In the genomic region with DNA sequence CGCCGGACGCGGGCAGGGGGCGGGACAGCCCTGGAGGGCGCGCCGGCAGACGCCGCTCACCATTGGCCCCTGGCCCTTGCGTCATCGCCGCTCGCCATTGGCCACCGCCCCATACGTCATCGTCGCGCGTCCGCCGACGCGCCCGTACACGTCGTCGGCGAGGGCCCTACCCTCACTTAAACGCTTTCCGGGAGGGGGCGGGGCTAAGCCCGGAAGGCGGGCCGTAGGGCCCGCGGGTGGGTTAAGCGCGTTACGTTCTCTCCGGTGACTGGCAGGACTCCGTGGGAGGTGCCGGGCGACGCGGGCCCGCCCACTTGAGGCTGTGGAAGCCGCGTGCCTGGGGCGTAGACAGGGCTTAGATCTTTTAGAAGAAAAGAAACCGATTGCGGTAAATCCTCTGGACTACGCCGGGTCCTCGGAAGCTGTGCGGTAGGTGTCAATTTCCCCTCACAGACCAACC, we compare ENCODE assay signal across 8 mouse cellular contexts. TPM values are rescaled to one million over a fixed set of nuclear protein-coding genes. Genes with fewer than 3 reads are reported as not detected.
DNase-seq lines count a peak whose midpoint lies in the region; ATAC-seq and TF ChIP-seq lines count a peak whose summit lies in the region.

No protein-coding gene starts in this region.

- H3K27ac ChIP-seq in cortical plate, adult 2 months (ENCODE audit: insufficient read depth, low read length) = peak overlapping the region; percentile 42; the same call in 1 of the 2 replicates

- H3K27me3 ChIP-seq in megakaryocyte, embryonic 14.5 days (replicated peaks) = no peaks in the 10 kb centered on the region

- no peak for TF ChIP-seq CTCF in cortical plate, adult 2 months (IDR thresholded peaks at IDR 0.05; ENCODE audit: extremely low read depth, insufficient read depth, low read length)

- H3K36me3 ChIP-seq in megakaryocyte, embryonic 14.5 days (replicated peaks; ENCODE audit: low read length) = peaks cover 71% of the 10 kb centered on the region

- TF ChIP-seq POLR2A in cortical plate, adult 2 months (IDR thresholded peaks at IDR 0.05; ENCODE audit: extremely low read depth, insufficient read depth, low read length) = 0 out of 2 replicates have a peak, but pooled peaks have one; percentile 19

- H3K4me3 ChIP-seq in cortical plate, adult 2 months (ENCODE audit: insufficient read depth, low read length) = peak overlapping the region; percentile 61
- H3K4me3 ChIP-seq in megakaryocyte, embryonic 14.5 days (replicated peaks) = peak overlapping the region; percentile 99

- DNase-seq in gastrocnemius, adult 8-10 months (ENCODE audit: low spot score in 2 of 2) = peak; percentile 99
- DNase-seq in hindlimb bud, embryonic 11.5 days (ENCODE audit: extremely low spot score, low read depth, low spot score) = peak; percentile 93
- peak; percentile 98 to 99 for DNase-seq in left cerebral cortex, adult 8-10 months (ENCODE audit: low spot score in 2 of 2)
- DNase-seq in right cerebral cortex, postnatal 10 days (ENCODE audit: low spot score in 2 of 2) = peak; percentile 99 to 100
- peak; percentile 100 for DNase-seq in urinary bladder, postnatal 25 days (ENCODE audit: low spot score)

- ATAC-seq in activated CD4-positive, CD25-positive, alpha-beta regulatory T cell, adult 4 months = peak; percentile 86

- H3K9me3 ChIP-seq in megakaryocyte, embryonic 14.5 days = no peaks in the 10 kb centered on the region

- peaks cover 4% of the 10 kb centered on the region for H3K4me1 ChIP-seq in cortical plate, adult 2 months (ENCODE audit: control insufficient read depth, insufficient read depth, low read length)
- peaks cover 88% of the 10 kb centered on the region for H3K4me1 ChIP-seq in megakaryocyte, embryonic 14.5 days

RNA-seq across cellular contexts. Expression of a gene that starts 0.2 kb away (rescaled TPM):
- polyA plus RNA-seq in activated CD4-positive, CD25-positive, alpha-beta regulatory T cell, adult 4 months (2017; shearing (Covaris generic)) = 1 to 10 TPM; 6.9 to 7.3 TPM
- polyA plus RNA-seq in cortical plate, adult 2 months (2012; rRNA removed) = 35.9 and 37.0 TPM in 2 replicates
- 10 to 100 TPM; 51.0 to 59.0 (median 54.8) TPM for total RNA-seq in gastrocnemius, adult 8-10 months (2022)
- total RNA-seq in left cerebral cortex, adult 8-10 months (2022) = 10 to 100 TPM; 51.8 to 54.0 (median 52.8) TPM
- polyA plus RNA-seq in megakaryocyte, embryonic 14.5 days (2012; ENCODE audit: insufficient read depth, low replicate concordance) = 2.1 and 2.4 TPM in 2 replicates

RNA-seq across cellular contexts. Expression of a gene that starts 17.6 kb away (rescaled TPM):
- 10 to 100 TPM; 52.7 to 65.0 TPM for polyA plus RNA-seq in activated CD4-positive, CD25-positive, alpha-beta regulatory T cell, adult 4 months (2017; shearing (Covaris generic))
- polyA plus RNA-seq in cortical plate, adult 2 months (2012; rRNA removed) = 44.0 and 47.3 TPM in 2 replicates
- 10 to 100 TPM; 23.3 to 28.2 (median 25.7) TPM for total RNA-seq in gastrocnemius, adult 8-10 months (2022)
- total RNA-seq in left cerebral cortex, adult 8-10 months (2022) = 10 to 100 TPM; 63.2 to 75.2 (median 67.6) TPM
- polyA plus RNA-seq in megakaryocyte, embryonic 14.5 days (2012; ENCODE audit: insufficient read depth, low replicate concordance) = 85.3 and 112 TPM in 2 replicates

RNA-seq across cellular contexts. Expression of a gene that starts 49.0 kb away (rescaled TPM):
- 1 to 10 TPM; 3.7 to 5.3 TPM for polyA plus RNA-seq in activated CD4-positive, CD25-positive, alpha-beta regulatory T cell, adult 4 months (2017; shearing (Covaris generic))
- polyA plus RNA-seq in cortical plate, adult 2 months (2012; rRNA removed) = 8.1 and 8.9 TPM in 2 replicates
- 1 to 10 TPM; 3.0 to 5.2 (median 3.6) TPM for total RNA-seq in gastrocnemius, adult 8-10 months (2022)
- 10 to 100 TPM; 11.1 to 16.3 (median 13.3) TPM for total RNA-seq in left cerebral cortex, adult 8-10 months (2022)
- polyA plus RNA-seq in megakaryocyte, embryonic 14.5 days (2012; ENCODE audit: insufficient read depth, low replicate concordance) = 0.77 and 1.3 TPM in 2 replicates

RNA-seq across cellular contexts. Expression of a gene that starts 49.0 kb away (rescaled TPM):
- polyA plus RNA-seq in activated CD4-positive, CD25-positive, alpha-beta regulatory T cell, adult 4 months (2017; shearing (Covaris generic)) = under 1 TPM; 0.36 to 0.81 TPM
- polyA plus RNA-seq in cortical plate, adult 2 months (2012; rRNA removed) = 0.68 and 0.81 TPM in 2 replicates
- total RNA-seq in gastrocnemius, adult 8-10 months (2022) = 1 to 10 TPM; 3.7 to 4.5 (median 4.2) TPM
- total RNA-seq in left cerebral cortex, adult 8-10 months (2022) = 1 to 10 TPM; 1.1 to 2.1 (median 1.3) TPM
- polyA plus RNA-seq in megakaryocyte, embryonic 14.5 days (2012; ENCODE audit: insufficient read depth, low replicate concordance) = not detected in 2 replicates

RNA-seq across cellular contexts. Expression of a gene that starts 55.4 kb away (rescaled TPM):
- 1 to 10 TPM; 4.9 to 5.8 TPM for polyA plus RNA-seq in activated CD4-positive, CD25-positive, alpha-beta regulatory T cell, adult 4 months (2017; shearing (Covaris generic))
- polyA plus RNA-seq in cortical plate, adult 2 months (2012; rRNA removed) = 7.7 and 8.3 TPM in 2 replicates
- 1 to 10 TPM; 6.5 to 8.3 (median 7.7) TPM for total RNA-seq in gastrocnemius, adult 8-10 months (2022)
- 10 to 100 TPM in 1 of 4 experiments, 1 to 10 TPM in 3; 8.8 to 10.7 (median 9.2) TPM for total RNA-seq in left cerebral cortex, adult 8-10 months (2022)
- polyA plus RNA-seq in megakaryocyte, embryonic 14.5 days (2012; ENCODE audit: insufficient read depth, low replicate concordance) = 19.9 and 33.8 TPM in 2 replicates

Comparison
In these comparisons a context has a peak if more than half of its experiments do, and no peak if none do; other contexts are left out.
1. Peak in every context shown above with its lines: DNase-seq, ATAC-seq, H3K4me3 ChIP-seq and H3K27ac ChIP-seq.